Mouse (Mus musculus) T-cell, adult 2 months (primary cell): ENCODE results near the gene Nelfa.
"Not testable (repeated sequence)": the region's sequence is repeated elsewhere in the genome, so short reads cannot be mapped to it uniquely, and the experiment has no call there.

ENCODE experiments used
- DNase-seq: peaks from one replicate; pipeline ENCODE4 v3.0.0; 2022; ENCODE audit warnings: low spot score

Nelfa gene

GRCm38 (mm10) chr5:33919466-33919865 is 16.7 kb downstream of the Nelfa start:
- DNase-seq: no peak

GRCm38 (mm10) chr5:33916616-33917015 is 19.6 kb downstream of the Nelfa start:
- not testable (repeated sequence) for DNase-seq

- not testable (repeated sequence) for DNase-seq
Measured at GRCm38 (mm10) chr5:33915031-33915430, 21.2 kb downstream of the Nelfa start.

- no peak for DNase-seq
Measured at GRCm38 (mm10) chr5:33903176-33903575, 33.0 kb downstream of the Nelfa start.

- no peak for DNase-seq
Measured at GRCm38 (mm10) chr5:33902696-33903095, 33.5 kb downstream of the Nelfa start.

- DNase-seq: no peak
Measured at GRCm38 (mm10) chr5:33901278-33901677, 34.9 kb downstream of the Nelfa start.

GRCm38 (mm10) chr5:33900701-33901263 is 35.4 kb downstream of the Nelfa start:
- DNase-seq: no peak

- DNase-seq: no peak
Measured at GRCm38 (mm10) chr5:33900101-33900500, 36.1 kb downstream of the Nelfa start.

- no peak for DNase-seq
Measured at GRCm38 (mm10) chr5:33899245-33899644, 37.0 kb downstream of the Nelfa start.

GRCm38 (mm10) chr5:33898671-33899070 is 37.5 kb downstream of the Nelfa start:
- DNase-seq: no peak

- no peak for DNase-seq
Measured at GRCm38 (mm10) chr5:33897158-33897557, 39.1 kb downstream of the Nelfa start.

- DNase-seq: no peak
Measured at GRCm38 (mm10) chr5:33895116-33895515, 41.1 kb downstream of the Nelfa start.

- no peak for DNase-seq
Measured at GRCm38 (mm10) chr5:33893406-33893805, 42.8 kb downstream of the Nelfa start.

GRCm38 (mm10) chr5:33881118-33881517 is 55.1 kb downstream of the Nelfa start:
- DNase-seq: no peak

- DNase-seq: no peak
Measured at GRCm38 (mm10) chr5:33875472-33875871, 60.7 kb downstream of the Nelfa start.

GRCm38 (mm10) chr5:33857693-33858092 is 78.5 kb downstream of the Nelfa start:
- DNase-seq: no peak

GRCm38 (mm10) chr5:33854019-33854418 is 82.2 kb downstream of the Nelfa start:
- DNase-seq: peak; percentile 10

- no peak for DNase-seq
Measured at GRCm38 (mm10) chr5:33853086-33853485, 83.1 kb downstream of the Nelfa start.

- DNase-seq: no peak
Measured at GRCm38 (mm10) chr5:33851466-33851865, 84.7 kb downstream of the Nelfa start.
